ENCODE assay signal across 15 mouse cellular contexts in the genomic region with DNA sequence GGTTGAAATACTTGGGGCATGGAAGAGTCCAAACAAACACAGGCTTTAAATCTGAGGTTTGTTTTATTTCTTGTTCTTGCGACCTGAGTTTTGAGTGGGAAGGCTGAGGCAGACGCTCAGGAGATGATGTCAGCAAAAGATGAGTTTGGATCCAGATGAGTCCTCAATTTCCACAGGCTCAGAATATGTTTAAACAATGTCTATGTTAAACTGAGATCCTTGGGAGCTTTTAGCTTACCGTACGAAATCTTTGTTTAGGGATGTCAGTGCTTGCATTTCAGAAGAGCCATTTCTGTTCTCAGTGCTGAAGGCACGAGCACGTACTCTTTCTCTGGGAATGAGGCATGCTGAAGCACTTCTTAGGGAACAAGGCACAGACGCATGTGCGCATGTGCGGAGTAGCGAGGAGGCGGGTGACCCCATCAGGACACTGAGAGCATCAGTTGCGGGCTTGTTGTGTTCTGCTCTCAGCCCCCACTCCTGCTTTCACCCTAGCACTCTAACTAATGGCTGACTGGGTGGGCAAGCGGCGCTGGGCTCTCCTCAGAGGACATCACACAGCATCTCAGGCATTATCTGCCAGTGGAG.
A peak's percentile ranks its signal among the peaks of the same experiment; 100 is the strongest.
DNase-seq lines count a peak whose midpoint lies in the region; ATAC-seq and TF ChIP-seq lines count a peak whose summit lies in the region.
"Had no signal": no experiment of that assay in that cellular context is flagged by ENCODE, and none has a peak within 500 bp of the region (broad histone marks: within the 10 kb centered on the region; RNA-seq: fewer than 3 reads in every experiment).

No protein-coding gene starts in this region.

- in situ Hi-C loops in ES-E14 (cut with MboI; ENCODE audit: low sequenced_read_pairs in 2 of 2, unreplicated experiment in 2 of 2) = no loop called here

- 70% methylated on average over 14 of the region's 14 CpGs for WGBS in midbrain, embryonic 15.5 days
- 79% methylated on average over 14 of the region's 14 CpGs for WGBS in kidney, adult 2 months

- no peaks in the 10 kb centered on the region for H3K9me3 ChIP-seq in ES-E14 (ENCODE audit: control insufficient read depth, insufficient read depth, low read depth, low read length)
- no peaks in the 10 kb centered on the region for H3K9me3 ChIP-seq in midbrain, embryonic 15.5 days
- H3K9me3 ChIP-seq: neural tube, embryonic 12.5 days had no signal

- ATAC-seq in midbrain, embryonic 15.5 days (replicated peaks) = 0 out of 2 replicates have a peak, but pooled peaks have one; percentile 24

- TF ChIP-seq POLR2A in kidney, adult 2 months (IDR thresholded peaks at IDR 0.05; ENCODE audit: low read depth, low read length) = no peak

- no peak overlapping the region for H3K4me3 ChIP-seq in ES-E14 (ENCODE audit: insufficient read depth in 1 of 2, low read depth in 1 of 2, low read length in 2 of 2, poor library complexity in 1 of 2, severe bottlenecking in 1 of 2)
- H3K4me3 ChIP-seq in midbrain, embryonic 15.5 days = no peak overlapping the region
- no peak overlapping the region for H3K4me3 ChIP-seq in kidney, adult 2 months (ENCODE audit: insufficient read depth, low read depth, low read length)
- H3K4me3 ChIP-seq: heart, embryonic 12.5 days; neural tube, embryonic 12.5 days had no signal

- TF ChIP-seq CTCF in kidney, adult 2 months (conservative IDR thresholded peaks at IDR 0.05; ENCODE audit: insufficient read depth, insufficient read length, low read depth, low read length) = no peak

- no peak overlapping the region for H3K4me2 ChIP-seq in midbrain, embryonic 15.5 days
- H3K4me2 ChIP-seq: heart, embryonic 12.5 days; neural tube, embryonic 12.5 days had no signal

- H3K27me3 ChIP-seq in midbrain, embryonic 15.5 days (replicated peaks) = no peaks in the 10 kb centered on the region
- H3K27me3 ChIP-seq in kidney, adult 2 months (replicated peaks; ENCODE audit: control insufficient read depth, insufficient read depth, low read length) = no peaks in the 10 kb centered on the region
- H3K27me3 ChIP-seq: heart, embryonic 12.5 days; neural tube, embryonic 12.5 days had no signal

- DNase-seq in embryo, embryonic 10 days (ENCODE audit: low spot score) = peak; percentile 25
- DNase-seq in embryo, embryonic 9.5 days (ENCODE audit: extremely low spot score) = no peak
- DNase-seq in layer of hippocampus, adult 9-11 months = peak; percentile 56
- DNase-seq in layer of hippocampus, adult 9-10 months (ENCODE audit: low spot score) = no peak
- peak; percentile 7 for DNase-seq in ES-E14 (ENCODE audit: low read depth, low spot score)
- no peak for DNase-seq in kidney, adult 2 months
- no peak for DNase-seq in spleen, postnatal 14 days (ENCODE audit: low spot score in 2 of 2)
- DNase-seq: cerebellum, postnatal 14 days; lung, postnatal 36 days; thymus, adult 2 months had no signal

- no peak overlapping the region for H3K27ac ChIP-seq in ES-E14 (ENCODE audit: insufficient read depth, low read depth, low read length, poor library complexity, severe bottlenecking)
- H3K27ac ChIP-seq in midbrain, embryonic 15.5 days = no peak overlapping the region
- H3K27ac ChIP-seq in kidney, adult 2 months (ENCODE audit: insufficient read depth, low read depth, low read length) = no peak overlapping the region
- H3K27ac ChIP-seq: kidney, postnatal 0 days; liver, embryonic 14.5 days; neural tube, embryonic 12.5 days had no signal

- H3K36me3 ChIP-seq in ES-E14 (ENCODE audit: control insufficient read depth, insufficient read depth, low read length, poor library complexity, severe bottlenecking) = no peaks in the 10 kb centered on the region
- no peaks in the 10 kb centered on the region for H3K36me3 ChIP-seq in midbrain, embryonic 15.5 days (replicated peaks)
- H3K36me3 ChIP-seq in kidney, adult 2 months (ENCODE audit: control insufficient read depth, insufficient read depth, low read length) = no peaks in the 10 kb centered on the region
- H3K36me3 ChIP-seq: heart, embryonic 12.5 days; neural tube, embryonic 12.5 days had no signal

- H3K9ac ChIP-seq in ES-E14 (ENCODE audit: insufficient read depth, low read depth, low read length, poor library complexity, severe bottlenecking) = no peak overlapping the region
- H3K9ac ChIP-seq in midbrain, embryonic 15.5 days = no peak overlapping the region
- H3K9ac ChIP-seq: heart, embryonic 12.5 days; liver, embryonic 14.5 days; neural tube, embryonic 12.5 days had no signal

- no peaks in the 10 kb centered on the region for H3K4me1 ChIP-seq in ES-E14 (ENCODE audit: control insufficient read depth in 2 of 2, insufficient read depth in 2 of 2, low read length in 2 of 2, poor library complexity in 1 of 2)
- H3K4me1 ChIP-seq in midbrain, embryonic 15.5 days = no peaks in the 10 kb centered on the region
- no peaks in the 10 kb centered on the region for H3K4me1 ChIP-seq in kidney, adult 2 months (ENCODE audit: control insufficient read depth, insufficient read depth, low read length)
- H3K4me1 ChIP-seq: neural tube, embryonic 12.5 days had no signal

TF ChIP-seq in ES-E14, 5 proteins besides CTCF, POLR2A, EP300 and RAD21:
- TF ChIP-seq ZNF384 (IDR thresholded peaks at IDR 0.05; ENCODE audit: low read depth, low read length) = no peak
- no peak for TF ChIP-seq HCFC1 (IDR thresholded peaks at IDR 0.05; ENCODE audit: borderline replicate concordance, insufficient read depth, low read length)
- TF ChIP-seq MAFK (IDR thresholded peaks at IDR 0.05; ENCODE audit: insufficient read depth, low read depth, low read length) = no peak
- no peak for TF ChIP-seq CHD2 (IDR thresholded peaks at IDR 0.05; ENCODE audit: low read depth, low read length)
- TF ChIP-seq ZC3H11A (IDR thresholded peaks at IDR 0.05; ENCODE audit: borderline replicate concordance, low read depth, low read length) = no peak

Comparison
In these comparisons a context has a peak if more than half of its experiments do, and no peak if none do; other contexts are left out.
1. DNase-seq: peak in embryo, embryonic 10 days (single experiment), layer of hippocampus, adult 9-11 months (single experiment) and ES-E14 (single experiment); none in embryo, embryonic 9.5 days (single experiment), layer of hippocampus, adult 9-10 months (single experiment), kidney, adult 2 months (single experiment) and spleen, postnatal 14 days (0 of 2).